Mouse (Mus musculus): ENCODE data around the gene Izumo1. TPM values are rescaled to one million over a fixed set of nuclear protein-coding genes. Genes with fewer than 3 reads are reported as not detected.

The Izumo1 gene
- polyA plus RNA-seq, 1 experiment: 0.75 TPM

DNA sequence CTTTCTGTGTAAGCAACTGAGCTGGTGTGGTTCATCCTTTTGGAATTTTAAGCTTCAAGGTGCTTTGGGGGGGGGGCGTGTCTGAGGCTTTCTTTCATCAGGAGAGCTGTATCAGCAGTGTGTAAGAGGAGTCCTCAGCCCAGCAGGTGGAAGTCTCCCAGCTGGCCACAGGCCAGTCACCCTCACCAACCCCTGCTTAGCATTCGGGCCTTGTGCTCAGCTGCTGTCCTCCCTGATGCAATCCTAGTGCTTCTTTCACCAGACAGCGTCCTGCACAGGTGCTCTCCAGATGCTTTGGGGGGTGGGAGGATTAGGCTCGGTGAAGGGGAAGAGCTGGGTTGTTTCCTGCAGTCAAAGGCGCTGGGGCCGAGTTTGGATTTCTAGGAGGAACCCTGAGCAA lies 5.3 kb upstream of the Izumo1 start:
- Histone ChIP-seq H3K4me3 (ENCODE audit: control insufficient read depth, insufficient read depth, low read length) (no peak overlapping the region), H3K27me3 (ENCODE audit: control insufficient read depth, insufficient read depth, low read length) (no peaks in the 10 kb centered on the region), H3K36me3 (ENCODE audit: control insufficient read depth, insufficient read depth, low read length) (no peaks in the 10 kb centered on the region), H3K27ac (ENCODE audit: control insufficient read depth, insufficient read depth, low read length) (no peak overlapping the region), H3K4me1 (replicated peaks; ENCODE audit: control insufficient read depth, insufficient read depth, low read length) (no peaks in the 10 kb centered on the region)
- no peak for DNase-seq
- no peak for TF ChIP-seq POLR2A (IDR thresholded peaks at IDR 0.05; ENCODE audit: control insufficient read depth, extremely low read depth, insufficient read depth, low read length, poor library complexity)
- TF ChIP-seq CTCF (IDR thresholded peaks at IDR 0.05; ENCODE audit: borderline replicate concordance, control insufficient read depth, extremely low read depth, insufficient read depth, low read length, poor library complexity): no peak
- WGBS: 71% methylated on average over 6 of the region's 6 CpGs

DNA sequence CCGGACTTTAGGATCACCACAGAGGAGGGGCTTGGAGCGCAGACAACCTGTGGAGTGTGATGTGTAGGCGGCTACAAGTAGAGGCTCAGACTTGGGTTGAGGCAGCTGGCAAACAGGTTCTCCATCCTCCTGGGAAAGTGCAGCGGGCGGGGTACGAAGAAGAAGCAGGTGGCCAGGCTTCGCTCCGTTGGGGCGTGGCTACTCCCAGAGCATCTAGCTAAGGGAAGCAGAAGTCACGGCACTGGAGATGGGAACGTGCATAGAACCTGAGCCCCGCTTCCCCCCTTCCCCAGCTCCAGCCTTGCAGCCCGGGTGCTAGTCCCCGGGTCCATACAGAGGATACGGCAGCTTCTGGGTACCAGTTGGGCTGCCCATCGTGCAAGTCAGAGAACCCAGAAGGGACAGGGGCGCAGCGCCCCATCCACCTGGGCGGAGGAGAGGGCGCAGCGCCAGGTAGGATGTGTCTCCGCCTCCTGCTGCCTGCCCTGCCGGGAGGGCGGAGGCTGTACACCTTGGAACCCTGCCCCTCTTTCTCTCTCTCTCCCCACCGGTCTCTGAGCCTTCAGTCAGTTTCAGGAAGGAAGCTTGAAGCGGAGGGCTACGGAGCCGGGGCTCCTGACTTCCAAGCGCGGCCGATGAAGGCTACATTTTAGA lies 4.4 kb upstream of the Izumo1 start, which contains the start of gene Fut1:
Gene Fut1, plus strand, starts transcription at position 248 of the 654 bp plus-strand sequence.
- 0 out of 2 replicates have a peak, but pooled peaks cover 2% of the 10 kb centered on the region for H3K4me1 ChIP-seq (replicated peaks; ENCODE audit: control insufficient read depth, insufficient read depth, low read length)
- H3K27me3 ChIP-seq (ENCODE audit: control insufficient read depth, insufficient read depth, low read length): no peaks in the 10 kb centered on the region
- DNase-seq: no peak
- H3K4me3 ChIP-seq (ENCODE audit: control insufficient read depth, insufficient read depth, low read length): no peak within 1 kb of the TSS
- 30% methylated on average over 31 of the region's 31 CpGs for WGBS
- TF ChIP-seq POLR2A (IDR thresholded peaks at IDR 0.05; ENCODE audit: control insufficient read depth, extremely low read depth, insufficient read depth, low read length, poor library complexity): no peak
- no peak for TF ChIP-seq CTCF (IDR thresholded peaks at IDR 0.05; ENCODE audit: borderline replicate concordance, control insufficient read depth, extremely low read depth, insufficient read depth, low read length, poor library complexity)
- H3K27ac ChIP-seq (ENCODE audit: control insufficient read depth, insufficient read depth, low read length): no peak within 1 kb of the TSS
- H3K36me3 ChIP-seq (ENCODE audit: control insufficient read depth, insufficient read depth, low read length): no peaks in the 10 kb centered on the region

DNA sequence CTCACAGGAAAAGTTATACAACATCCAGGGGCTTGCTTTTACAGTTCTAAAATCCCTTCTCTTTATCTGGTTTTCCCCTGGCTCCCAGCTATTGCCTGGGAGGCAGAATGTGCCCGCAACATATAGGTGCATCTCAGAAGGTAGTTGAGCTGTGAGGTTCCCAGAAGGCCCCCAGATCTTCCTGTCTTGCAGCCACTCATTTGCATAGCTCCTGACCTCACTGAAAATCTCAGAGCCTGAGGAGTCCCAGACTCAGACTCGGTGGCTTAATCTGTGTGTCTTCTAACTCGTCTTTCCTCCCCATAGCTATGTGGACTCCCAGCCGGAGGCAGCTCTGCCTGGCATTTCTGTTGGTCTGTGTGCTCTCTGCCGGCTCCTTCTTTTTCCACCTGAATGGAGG lies 3.3 kb upstream of the Izumo1 start:
- H3K4me1 ChIP-seq (replicated peaks; ENCODE audit: control insufficient read depth, insufficient read depth, low read length): 0 out of 2 replicates have a peak, but pooled peaks cover 2% of the 10 kb centered on the region
- TF ChIP-seq CTCF (IDR thresholded peaks at IDR 0.05; ENCODE audit: borderline replicate concordance, control insufficient read depth, extremely low read depth, insufficient read depth, low read length, poor library complexity): no peak
- TF ChIP-seq POLR2A (IDR thresholded peaks at IDR 0.05; ENCODE audit: control insufficient read depth, extremely low read depth, insufficient read depth, low read length, poor library complexity): no peak
- WGBS: 86% methylated on average over 5 of the region's 5 CpGs

DNA sequence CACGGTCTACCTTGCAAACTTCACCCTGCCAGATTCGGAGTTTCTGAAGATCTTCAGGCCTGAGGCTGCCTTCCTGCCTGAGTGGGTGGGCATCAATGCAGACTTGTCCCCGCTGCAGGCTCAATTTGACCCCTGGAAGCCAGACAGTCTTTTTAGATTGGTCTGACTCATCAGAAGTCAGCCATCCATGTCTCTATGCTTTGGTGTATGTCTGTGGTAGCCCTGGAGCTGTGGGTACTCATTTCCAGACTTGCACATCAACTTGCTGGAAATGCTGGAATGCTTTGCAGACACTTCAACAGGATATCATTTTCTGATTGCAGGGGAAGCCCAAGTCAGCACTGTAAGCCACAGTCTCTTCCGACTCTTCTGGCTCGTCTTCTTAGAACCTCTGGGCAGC lies 2.0 kb upstream of the Izumo1 start:
- H3K27ac ChIP-seq (ENCODE audit: control insufficient read depth, insufficient read depth, low read length): no peak overlapping the region
- TF ChIP-seq POLR2A (IDR thresholded peaks at IDR 0.05; ENCODE audit: control insufficient read depth, extremely low read depth, insufficient read depth, low read length, poor library complexity) (no peak), CTCF (IDR thresholded peaks at IDR 0.05; ENCODE audit: borderline replicate concordance, control insufficient read depth, extremely low read depth, insufficient read depth, low read length, poor library complexity) (no peak)
- H3K36me3 ChIP-seq (ENCODE audit: control insufficient read depth, insufficient read depth, low read length): no peaks in the 10 kb centered on the region
- 90% methylated on average over 5 of the region's 5 CpGs for WGBS
- H3K4me1 ChIP-seq (replicated peaks; ENCODE audit: control insufficient read depth, insufficient read depth, low read length): 0 out of 2 replicates have a peak, but pooled peaks cover 2% of the 10 kb centered on the region
- no peak overlapping the region for H3K4me3 ChIP-seq (ENCODE audit: control insufficient read depth, insufficient read depth, low read length)
- DNase-seq: no peak
- H3K27me3 ChIP-seq (ENCODE audit: control insufficient read depth, insufficient read depth, low read length): no peaks in the 10 kb centered on the region

More for the DNA sequence above, 3.3 kb upstream of the Izumo1 start:
- DNase-seq: no peak
- no peak overlapping the region for H3K27ac ChIP-seq (ENCODE audit: control insufficient read depth, insufficient read depth, low read length)
- no peaks in the 10 kb centered on the region for H3K36me3 ChIP-seq (ENCODE audit: control insufficient read depth, insufficient read depth, low read length)
- no peaks in the 10 kb centered on the region for H3K27me3 ChIP-seq (ENCODE audit: control insufficient read depth, insufficient read depth, low read length)
- H3K4me3 ChIP-seq (ENCODE audit: control insufficient read depth, insufficient read depth, low read length): no peak overlapping the region

DNA sequence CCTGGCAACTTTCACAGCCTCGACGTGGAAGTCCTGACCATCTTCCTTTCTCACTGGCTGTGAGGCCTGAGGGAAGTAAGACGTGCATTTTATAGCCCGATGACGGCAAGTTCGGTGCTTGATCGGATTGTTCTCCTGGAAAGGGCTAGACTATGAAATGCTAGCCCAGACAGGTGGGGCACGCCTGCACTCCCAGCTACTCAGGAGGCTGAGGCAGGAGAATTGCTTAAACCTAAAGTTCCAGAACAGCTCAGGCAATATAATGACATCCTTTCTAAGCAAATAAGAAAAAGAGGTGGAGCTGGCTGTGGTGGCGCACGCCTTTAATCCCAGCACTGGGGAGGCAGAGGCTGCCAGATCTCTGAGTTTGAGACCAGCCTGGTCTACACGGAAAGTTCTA lies 1.9 kb downstream of the Izumo1 start:
- TF ChIP-seq CTCF (IDR thresholded peaks at IDR 0.05; ENCODE audit: borderline replicate concordance, control insufficient read depth, extremely low read depth, insufficient read depth, low read length, poor library complexity): no peak
- TF ChIP-seq POLR2A (IDR thresholded peaks at IDR 0.05; ENCODE audit: control insufficient read depth, extremely low read depth, insufficient read depth, low read length, poor library complexity): no peak
- Histone ChIP-seq H3K27me3 (ENCODE audit: control insufficient read depth, insufficient read depth, low read length) (no peaks in the 10 kb centered on the region), H3K36me3 (ENCODE audit: control insufficient read depth, insufficient read depth, low read length) (no peaks in the 10 kb centered on the region), H3K4me1 (replicated peaks; ENCODE audit: control insufficient read depth, insufficient read depth, low read length) (peaks cover 6% of the 10 kb centered on the region; the same call in 1 of the 2 replicates), H3K4me3 (ENCODE audit: control insufficient read depth, insufficient read depth, low read length) (no peak overlapping the region), H3K27ac (ENCODE audit: control insufficient read depth, insufficient read depth, low read length) (no peak overlapping the region)
- DNase-seq: no peak
- WGBS: 98% methylated on average over 11 of the region's 11 CpGs

DNA sequence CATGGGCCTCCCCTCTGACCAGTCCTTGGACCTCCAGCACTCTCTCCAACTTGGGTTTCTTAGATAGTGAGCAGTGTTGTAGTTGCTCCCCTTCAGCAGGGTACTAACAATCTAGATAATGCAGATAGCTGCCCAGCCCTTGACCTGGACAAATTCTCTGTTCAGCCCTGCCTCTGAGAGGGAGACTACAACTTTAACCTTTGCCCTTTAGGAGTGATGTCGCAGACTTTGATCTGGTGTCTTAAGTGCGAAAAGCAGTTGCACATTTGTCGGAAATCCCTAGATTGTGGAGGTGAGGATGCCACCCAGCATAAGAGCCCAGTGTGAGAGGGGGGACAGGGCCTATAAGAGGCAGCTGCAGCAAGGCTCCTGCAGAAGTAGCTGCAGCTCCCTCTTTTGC lies 3.1 kb downstream of the Izumo1 start:
- TF ChIP-seq CTCF (IDR thresholded peaks at IDR 0.05; ENCODE audit: borderline replicate concordance, control insufficient read depth, extremely low read depth, insufficient read depth, low read length, poor library complexity) (no peak), POLR2A (IDR thresholded peaks at IDR 0.05; ENCODE audit: control insufficient read depth, extremely low read depth, insufficient read depth, low read length, poor library complexity) (no peak)
- Histone ChIP-seq H3K4me3 (ENCODE audit: control insufficient read depth, insufficient read depth, low read length) (no peak overlapping the region), H3K36me3 (ENCODE audit: control insufficient read depth, insufficient read depth, low read length) (no peaks in the 10 kb centered on the region), H3K27ac (ENCODE audit: control insufficient read depth, insufficient read depth, low read length) (no peak overlapping the region), H3K4me1 (replicated peaks; ENCODE audit: control insufficient read depth, insufficient read depth, low read length) (peaks cover 6% of the 10 kb centered on the region; the same call in 1 of the 2 replicates), H3K27me3 (ENCODE audit: control insufficient read depth, insufficient read depth, low read length) (no peaks in the 10 kb centered on the region)
- 99% methylated on average over 3 of the region's 3 CpGs for WGBS
- no peak for DNase-seq

Measured in thymus, adult 2 months (tissue).